Mouse (Mus musculus) left cerebral cortex, postnatal 14 days (tissue): ENCODE measurements around the gene Nmnat3. TPM values are rescaled to one million over a fixed set of nuclear protein-coding genes. Genes with fewer than 3 reads are reported as not detected.
A peak's percentile ranks its signal among the peaks of the same experiment; 100 is the strongest.

ENCODE experiments used
- DNase-seq, 2 experiments: peaks; one replicate each; pipeline ENCODE4 v3.0.0; 2021 to 2022; ENCODE audit warnings: low spot score in 2 of 2, mixed read lengths in 1 of 2
- intact Hi-C: fragments of 180-260 bp; cut with DNase I; formaldehyde crosslinking; loops from one replicate; pipeline ENCODE4 v1.15.1; 2025
- total RNA-seq, 2 experiments: library from RNA; stranded (reverse); gene quantifications; 2 replicates each; pipeline ENCODE4 v1.2.3; 2021

Gene Nmnat3
- total RNA-seq, 2 experiments from 2014 or later = 0.48 to 1.0 TPM

DNA sequence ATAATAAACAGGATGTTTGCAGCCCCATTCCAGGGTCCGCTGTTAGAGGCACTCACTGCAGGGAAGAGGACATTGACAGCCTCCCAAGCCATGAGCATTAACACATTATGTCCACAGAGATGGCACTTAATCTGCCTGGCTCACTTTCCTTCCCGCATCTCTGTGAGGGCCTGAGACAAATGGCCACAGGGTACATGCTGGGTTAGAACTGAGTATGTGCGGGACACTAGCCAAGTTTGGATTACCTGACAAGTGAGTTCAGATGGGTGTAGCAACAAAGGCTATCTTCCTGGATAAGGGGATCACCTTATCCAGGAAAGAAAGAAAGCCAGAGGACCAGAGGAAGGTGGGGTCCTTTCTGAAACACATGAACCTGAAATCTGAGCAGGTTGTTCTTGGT is 59.8 kb downstream of the Nmnat3 start:
- intact Hi-C loops = no loop called here
- DNase-seq = no peak

DNA sequence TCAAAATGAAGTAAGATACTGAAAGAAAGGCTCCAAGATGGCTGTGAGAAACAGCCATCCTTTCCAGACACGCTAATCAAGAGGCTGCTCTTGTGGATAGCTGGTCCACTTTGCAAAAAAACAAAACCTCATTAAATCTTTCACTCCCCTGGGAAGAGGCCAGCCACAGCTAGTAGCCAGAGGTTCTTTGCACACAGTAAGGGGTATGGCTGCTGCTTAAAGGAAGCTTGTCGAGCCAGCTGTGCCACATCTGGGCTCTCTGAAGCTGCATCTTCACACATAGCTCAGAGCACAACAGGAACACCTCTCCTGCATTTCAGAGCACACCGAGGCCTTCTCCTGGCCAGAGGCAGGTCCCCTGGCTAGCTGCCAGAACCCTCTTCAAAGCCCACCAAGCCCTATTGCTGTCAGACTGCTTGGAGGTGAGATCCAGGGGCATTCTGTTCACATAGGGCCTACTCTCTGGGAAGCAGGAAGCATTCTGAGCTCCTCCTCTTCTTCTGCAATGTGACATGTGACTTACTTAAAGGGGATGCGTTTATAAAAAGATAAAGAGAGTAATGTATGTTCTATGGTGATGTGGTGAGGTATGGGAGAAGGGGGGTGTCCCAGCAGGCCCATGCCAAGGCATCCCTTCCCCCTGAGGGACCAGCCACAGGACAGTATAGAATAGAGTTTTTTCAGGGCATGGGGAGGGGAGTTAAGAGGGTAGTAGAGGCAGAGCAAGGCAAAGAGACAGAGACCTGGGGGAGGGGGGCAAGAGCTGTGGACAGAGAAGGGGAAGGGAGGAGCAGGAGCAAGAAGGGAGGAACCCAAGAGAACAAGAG is 63.3 kb downstream of the Nmnat3 start:
- intact Hi-C loops = no loop called here

GRCm38 (mm10) chr9:98352332-98352731 is 65.1 kb downstream of the Nmnat3 start:
- intact Hi-C loops = no loop called here
- no peak for DNase-seq

More for the DNA sequence above, 63.3 kb downstream of the Nmnat3 start:
- no peak for DNase-seq

GRCm38 (mm10) chr9:98354919-98355318 is 67.7 kb downstream of the Nmnat3 start:
- DNase-seq = no peak
- intact Hi-C loops = no loop called here

GRCm38 (mm10) chr9:98361047-98361446 is 73.8 kb downstream of the Nmnat3 start:
- DNase-seq = no peak
- intact Hi-C loops = no loop called here

DNA sequence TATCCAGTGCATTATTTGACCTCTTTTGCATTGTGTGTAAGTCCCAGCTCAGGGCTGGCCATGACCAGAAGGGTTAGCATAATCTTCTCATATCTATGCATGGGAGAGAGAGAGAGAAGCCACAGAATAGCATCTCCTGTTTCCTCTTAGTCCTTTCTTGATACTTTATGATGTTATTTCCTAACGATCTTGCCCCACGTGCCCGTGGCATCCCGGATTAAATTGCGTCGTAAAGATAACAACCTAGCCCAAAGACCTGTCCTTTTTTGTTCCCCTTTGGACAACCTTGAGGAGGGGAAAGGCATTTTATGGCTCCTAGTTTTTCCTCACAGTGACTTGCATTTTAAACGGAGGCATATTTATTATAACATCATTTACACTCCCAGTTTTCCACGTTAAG is 78.8 kb downstream of the Nmnat3 start:
- intact Hi-C loops = no loop called here
- DNase-seq = no peak

DNA sequence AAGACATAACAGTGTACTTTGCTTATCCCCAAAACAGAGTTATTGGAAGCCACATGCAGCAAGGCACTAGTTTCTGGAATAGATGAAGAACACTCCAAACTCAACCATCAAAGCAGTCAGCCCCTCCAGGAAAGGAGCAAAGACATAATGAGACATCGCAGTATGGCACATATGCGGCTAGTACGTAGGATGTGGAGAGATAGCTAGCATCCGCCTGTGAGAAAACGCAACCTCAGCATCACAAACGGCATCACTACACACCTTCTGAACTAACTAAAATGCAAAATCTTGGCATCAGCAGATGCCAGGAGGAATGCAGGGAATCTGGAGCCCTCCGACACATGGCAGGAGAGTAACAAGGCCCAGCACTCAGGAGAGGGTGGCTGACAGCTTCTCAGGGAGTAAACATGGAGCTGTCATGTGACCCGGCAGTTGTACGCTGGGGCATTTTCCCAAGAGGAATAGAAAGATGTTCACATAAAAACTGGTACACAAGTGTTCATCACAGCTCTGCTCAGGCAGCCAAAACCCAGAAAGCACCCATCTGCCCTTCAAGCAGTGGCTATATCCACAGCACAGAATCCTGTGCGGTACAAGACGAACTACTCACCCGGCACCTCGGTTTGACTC is 80.2 kb downstream of the Nmnat3 start:
- intact Hi-C loops = no loop called here
- peak in 1 of 2 experiments; percentile 64 for DNase-seq

DNA sequence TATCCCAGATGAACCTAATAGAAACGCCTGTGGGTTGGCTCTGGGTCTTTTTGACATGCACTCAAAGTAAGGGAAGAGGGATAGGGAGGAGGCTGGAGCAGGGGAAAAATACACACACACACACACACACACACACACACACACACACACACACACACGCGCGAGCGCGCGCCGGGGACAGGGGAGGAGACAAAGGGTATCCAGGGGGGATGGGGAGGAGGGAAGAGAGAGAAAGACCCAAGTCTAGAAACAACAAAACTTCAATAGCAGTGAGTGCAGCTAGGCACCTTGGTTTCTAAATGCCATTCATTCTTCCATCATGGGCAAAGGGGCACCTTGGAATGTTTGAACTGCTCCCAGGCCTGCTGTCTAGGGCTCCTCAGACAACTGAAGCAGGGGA is 82.5 kb downstream of the Nmnat3 start:
- intact Hi-C loops = no loop called here
- DNase-seq = no peak

DNA sequence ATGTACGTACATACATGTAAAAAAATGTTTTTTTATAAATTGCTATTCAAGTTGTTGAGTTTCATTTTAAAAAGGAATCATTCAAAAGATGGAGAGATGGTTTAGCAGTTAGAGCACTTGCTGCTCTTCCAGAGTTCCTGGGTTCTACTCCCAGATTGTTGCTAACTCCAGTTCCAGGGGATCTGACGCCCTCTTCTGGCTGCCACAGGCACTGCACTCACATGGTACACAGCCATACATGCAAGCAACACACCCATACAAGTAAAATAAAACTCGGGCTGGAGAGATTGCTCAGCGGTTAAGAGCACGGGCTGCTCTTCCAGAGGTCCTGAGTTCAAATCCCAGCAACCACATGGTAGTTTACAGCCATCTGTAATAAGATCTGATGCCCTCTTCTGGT is 86.1 kb downstream of the Nmnat3 start:
- DNase-seq = no peak
- intact Hi-C loops = no loop called here

GRCm38 (mm10) chr9:98374897-98375296 is 87.7 kb downstream of the Nmnat3 start:
- peak; percentile 18 to 33 for DNase-seq
- intact Hi-C loops = no loop called here

DNA sequence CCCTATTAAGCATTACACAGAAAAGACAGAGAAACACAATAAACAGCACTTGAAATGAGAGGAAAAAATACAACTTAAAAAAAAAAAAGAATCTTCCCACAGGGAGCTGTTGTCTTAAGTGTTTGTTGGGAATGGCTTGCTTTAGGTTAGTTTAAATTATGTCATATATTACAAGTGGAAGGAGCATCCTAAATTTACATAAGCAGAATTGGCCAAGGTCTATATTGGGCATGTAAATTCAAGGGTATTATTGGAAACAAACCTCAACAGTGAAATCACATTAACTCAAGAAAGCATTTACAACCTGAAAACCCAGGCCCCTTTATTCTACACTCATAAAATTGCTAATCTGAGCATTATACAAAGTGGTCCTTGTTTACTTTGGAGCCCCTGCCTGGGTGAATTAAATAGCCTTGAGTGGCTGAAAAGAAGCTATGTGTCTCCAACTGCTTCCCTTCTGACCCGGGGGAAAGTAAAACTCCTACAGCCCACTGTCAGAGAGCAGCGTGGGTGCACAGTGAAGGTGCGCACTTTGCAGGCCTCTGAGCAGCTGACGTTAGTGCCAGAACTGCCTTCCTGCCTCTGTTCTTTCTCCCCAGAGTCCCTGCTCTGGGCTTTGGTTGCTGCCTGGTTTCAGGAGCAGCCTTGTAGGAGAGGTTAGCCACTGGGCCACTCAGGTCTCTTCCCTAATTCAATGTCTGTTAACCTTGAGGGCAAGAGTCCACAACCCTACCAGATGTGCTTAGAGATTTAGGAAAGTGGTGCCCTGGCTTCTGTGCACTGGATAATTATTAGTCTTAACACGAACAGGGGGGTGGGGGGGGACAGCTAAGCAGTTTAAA is 88.3 kb downstream of the Nmnat3 start:
- intact Hi-C loops = no loop called here
- no peak for DNase-seq

GRCm38 (mm10) chr9:98379736-98380135 is 92.5 kb downstream of the Nmnat3 start:
- DNase-seq = no peak
- intact Hi-C loops = no loop called here

GRCm38 (mm10) chr9:98380593-98380992 is 93.4 kb downstream of the Nmnat3 start:
- no peak for DNase-seq
- intact Hi-C loops = no loop called here

DNA sequence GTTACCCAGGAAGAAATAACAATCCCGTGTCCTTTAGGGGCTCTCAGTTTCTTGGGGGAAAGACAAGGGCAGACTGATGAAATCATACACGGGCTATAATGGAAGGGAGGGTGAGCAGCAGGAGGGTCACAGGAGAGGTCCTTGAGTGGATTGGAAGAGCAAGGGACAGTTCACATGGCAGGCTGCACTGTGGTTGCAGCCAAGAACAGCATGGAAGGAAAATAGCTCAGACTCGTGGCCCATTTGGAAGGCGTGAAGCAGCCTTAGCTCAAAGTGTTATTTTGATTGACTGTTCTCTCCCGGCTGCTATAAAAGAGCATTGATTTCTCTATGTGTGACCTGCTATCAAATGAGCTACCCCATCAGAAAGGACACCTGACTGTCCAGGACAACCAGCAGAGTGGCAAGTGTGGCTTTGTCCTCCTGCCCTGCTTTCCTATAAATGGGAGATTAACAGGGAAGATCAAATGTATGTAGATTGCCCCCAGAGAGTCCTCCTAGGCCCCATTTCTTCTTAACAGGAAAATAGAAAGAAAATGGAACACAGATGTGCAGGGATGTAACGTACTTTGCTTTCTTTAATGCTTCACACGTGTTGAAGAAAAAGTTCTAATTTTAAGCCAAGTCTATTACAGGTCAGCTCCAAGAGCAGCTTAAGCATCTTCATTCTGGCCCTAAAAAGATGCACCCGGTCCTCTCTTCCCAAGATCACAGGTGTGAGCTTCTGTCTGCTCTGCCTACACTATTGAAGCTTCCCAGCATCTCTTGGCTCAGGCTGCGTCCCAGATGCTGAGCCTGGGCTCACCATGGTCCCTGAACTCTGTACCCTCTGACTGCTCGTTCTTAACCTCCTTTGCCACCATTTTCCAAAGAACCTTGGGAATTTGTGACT is 100.8 kb downstream of the Nmnat3 start:
- intact Hi-C loops = no loop called here
- DNase-seq = peak in 1 of 2 experiments; percentile 33

DNA sequence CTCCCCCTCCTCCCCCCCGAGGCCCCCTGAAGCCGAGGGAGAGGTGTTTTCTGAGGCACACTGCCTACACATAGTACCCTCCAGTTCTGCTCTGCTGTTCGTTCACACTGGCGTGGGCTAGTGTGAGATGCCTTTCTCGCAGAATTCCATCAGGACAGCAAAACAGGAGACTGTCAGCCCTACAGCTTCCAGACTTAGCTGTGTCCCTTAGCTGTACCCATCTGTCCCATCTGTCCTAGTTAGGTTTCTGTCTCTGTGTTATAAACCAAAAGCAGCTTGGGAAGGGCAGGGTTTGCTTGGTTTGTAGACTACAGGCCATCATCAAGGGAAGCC is 101.4 kb downstream of the Nmnat3 start:
- DNase-seq = peak; percentile 56 to 77
- intact Hi-C loops = no loop called here

DNA sequence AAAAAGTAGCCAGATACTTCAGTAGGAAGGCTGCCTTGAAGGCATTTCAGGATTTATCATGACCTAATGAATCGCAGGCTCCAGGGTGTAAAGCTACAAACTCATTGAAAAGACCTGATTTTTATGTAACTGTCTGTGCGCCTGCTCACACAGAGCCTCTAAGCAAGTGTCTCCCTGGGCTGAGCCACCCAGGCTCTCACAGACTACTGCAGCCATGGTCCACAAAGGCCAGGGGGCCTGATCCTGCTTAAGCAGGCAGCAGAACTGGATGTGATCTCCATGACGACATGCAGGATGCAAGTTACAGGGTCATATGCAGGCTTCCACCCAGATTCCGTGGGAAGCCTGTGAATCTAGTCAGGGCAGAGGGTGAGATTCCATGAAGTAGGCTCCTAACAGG is 106.3 kb downstream of the Nmnat3 start:
- intact Hi-C loops = no loop called here
- no peak for DNase-seq

GRCm38 (mm10) chr9:98397211-98397610 is 110.0 kb downstream of the Nmnat3 start:
- DNase-seq = no peak
- intact Hi-C loops = no loop called here

GRCm38 (mm10) chr9:98397866-98398265 is 110.6 kb downstream of the Nmnat3 start:
- intact Hi-C loops = no loop called here
- no peak for DNase-seq

DNA sequence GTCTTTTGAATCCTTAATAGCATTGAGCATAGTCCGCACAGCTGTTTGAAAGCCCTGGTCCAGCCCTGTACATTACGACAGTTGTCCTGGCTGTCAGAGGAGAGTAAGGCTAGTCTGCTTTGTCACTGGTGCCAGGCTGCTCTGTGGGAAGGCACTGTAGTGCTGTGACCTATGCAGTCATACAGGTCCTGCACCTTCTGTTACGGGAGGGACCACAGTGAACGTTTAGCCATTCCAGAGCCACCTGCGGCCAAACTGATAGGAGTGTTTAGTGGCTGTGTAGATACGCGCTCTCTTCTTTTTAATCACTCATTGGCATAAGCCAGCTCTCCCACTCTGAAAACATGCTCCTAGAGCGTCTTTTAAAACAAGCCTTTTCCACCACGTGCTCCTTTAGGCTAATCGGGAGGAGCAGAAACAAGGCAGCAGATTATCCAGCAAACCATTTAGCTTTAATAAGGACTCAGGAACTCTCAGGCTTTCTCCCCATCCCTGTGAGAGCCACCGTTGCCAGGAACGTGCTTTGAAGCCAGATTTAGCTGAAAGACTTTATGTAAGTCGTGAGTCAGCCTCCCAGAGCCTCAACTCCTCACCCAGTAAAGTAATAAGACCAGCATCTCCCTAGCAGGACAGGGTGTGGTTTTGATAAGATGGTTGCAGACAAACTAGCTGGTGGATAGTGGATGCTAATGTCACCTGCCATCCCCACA is 113.1 kb downstream of the Nmnat3 start:
- intact Hi-C loops = no loop called here

More for the DNA sequence above, 113.1 kb downstream of the Nmnat3 start:
- peak; percentile 61 to 81 for DNase-seq
